Mouse (Mus musculus): Measurements from ENCODE around the gene Gpr27. TPM values are rescaled to one million over a fixed set of nuclear protein-coding genes. Genes with fewer than 3 reads are reported as not detected.
A peak's percentile ranks its signal among the peaks of the same experiment; 100 is the strongest.

The Gpr27 gene
- polyA plus RNA-seq, 1 experiment from 2014 or later = not detected

- Histone ChIP-seq H3K4me3 (ENCODE audit: inconsistent target) (peak within 1 kb of the TSS; percentile 73), H3K27ac (peak within 1 kb of the TSS; percentile 59)
Observed at GRCm38 (mm10) chr6:99666318-99667171, 25.9 kb upstream of the Gpr27 start, which contains the start of the genes Eif4e3 and Gm20696. Eif4e3 (minus strand) TSS chr6:99666771. Gm20696 (minus strand) TSS chr6:99666797.

DNA sequence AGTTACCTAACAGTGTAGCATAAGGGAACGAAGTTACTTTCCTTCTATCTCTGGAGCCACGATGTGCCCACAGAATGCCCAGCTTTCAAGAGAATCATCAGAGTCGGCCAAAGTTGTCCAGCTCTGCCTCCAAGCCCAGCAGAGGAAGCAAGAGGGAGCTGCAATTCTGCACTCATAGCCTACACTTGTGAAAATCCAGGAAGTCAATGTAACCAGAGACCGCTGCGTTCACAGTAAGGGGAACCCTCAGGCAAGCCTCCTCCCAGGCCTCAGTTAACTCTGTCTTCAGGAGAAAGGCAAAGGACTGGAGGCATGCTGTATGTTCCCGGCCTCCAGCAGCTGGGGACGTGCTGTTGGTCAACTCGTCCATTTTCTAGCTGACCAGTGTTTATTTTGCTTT lies 25.2 kb upstream of the Gpr27 start:
- Histone ChIP-seq H3K4me3 (ENCODE audit: inconsistent target) (peak overlapping the region; percentile 57), H3K36me3 (ENCODE audit: inconsistent target) (no peaks in the 10 kb centered on the region), H3K27ac (peak overlapping the region; percentile 59), H3K79me2 (ENCODE audit: inconsistent target) (peaks cover 31% of the 10 kb centered on the region)
- 3% methylated on average over 8 of the region's 8 CpGs for WGBS (ENCODE audit: missing documents)

More at GRCm38 (mm10) chr6:99666318-99667171, 25.9 kb upstream of the Gpr27 start, which contains the start of the genes Eif4e3 and Gm20696:
- WGBS (ENCODE audit: missing documents) = under 1% methylated on average over 69 of the region's 75 CpGs
- peaks cover 38% of the 10 kb centered on the region for H3K79me2 ChIP-seq (ENCODE audit: inconsistent target)
- H3K36me3 ChIP-seq (ENCODE audit: inconsistent target) = no peaks in the 10 kb centered on the region

GRCm38 (mm10) chr6:99669481-99670325 lies 22.8 kb upstream of the Gpr27 start:
- peaks cover 7% of the 10 kb centered on the region for H3K79me2 ChIP-seq (ENCODE audit: inconsistent target)
- WGBS (ENCODE audit: missing documents) = 84% methylated on average over 4 of the region's 5 CpGs
- H3K36me3 ChIP-seq (ENCODE audit: inconsistent target) = no peaks in the 10 kb centered on the region
- no peak overlapping the region for H3K27ac ChIP-seq
- no peak overlapping the region for H3K4me3 ChIP-seq (ENCODE audit: inconsistent target)

GRCm38 (mm10) chr6:99670481-99671119 lies 21.9 kb upstream of the Gpr27 start:
- Histone ChIP-seq H3K27ac (no peak overlapping the region), H3K79me2 (ENCODE audit: inconsistent target) (no peaks in the 10 kb centered on the region), H3K36me3 (ENCODE audit: inconsistent target) (no peaks in the 10 kb centered on the region), H3K4me3 (ENCODE audit: inconsistent target) (no peak overlapping the region)
- 84% methylated on average over 7 of the region's 7 CpGs for WGBS (ENCODE audit: missing documents)

- H3K27ac ChIP-seq = no peak overlapping the region
- no peaks in the 10 kb centered on the region for H3K36me3 ChIP-seq (ENCODE audit: inconsistent target)
- no peaks in the 10 kb centered on the region for H3K79me2 ChIP-seq (ENCODE audit: inconsistent target)
- 61% methylated on average over 3 of the region's 3 CpGs for WGBS (ENCODE audit: missing documents)
- H3K4me3 ChIP-seq (ENCODE audit: inconsistent target) = no peak overlapping the region
Observed at GRCm38 (mm10) chr6:99671768-99672167, 20.7 kb upstream of the Gpr27 start.

DNA sequence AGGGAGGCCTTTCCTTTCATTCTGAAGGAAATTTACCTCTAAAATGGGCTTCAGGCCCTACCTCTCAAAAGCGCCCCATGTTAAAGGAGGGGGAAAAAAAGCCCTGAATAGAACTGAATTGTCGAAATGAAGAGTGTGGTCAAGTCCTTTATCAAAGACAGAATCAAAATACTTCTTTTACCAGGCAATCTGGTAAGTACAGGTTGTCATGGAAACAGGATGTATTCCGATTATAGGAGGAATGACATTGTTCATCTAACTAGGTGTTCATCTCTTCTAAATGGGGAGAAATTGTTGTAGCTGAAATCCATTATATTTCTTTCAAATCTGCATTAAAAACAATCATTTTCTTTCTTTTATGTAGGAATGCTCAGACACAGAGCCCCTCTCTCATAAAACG lies 18.0 kb upstream of the Gpr27 start:
- Histone ChIP-seq H3K36me3 (ENCODE audit: inconsistent target) (no peaks in the 10 kb centered on the region), H3K79me2 (ENCODE audit: inconsistent target) (no peaks in the 10 kb centered on the region), H3K4me3 (ENCODE audit: inconsistent target) (no peak overlapping the region), H3K27ac (no peak overlapping the region)
- WGBS (ENCODE audit: missing documents) = 91% methylated on average over 4 of the region's 4 CpGs

DNA sequence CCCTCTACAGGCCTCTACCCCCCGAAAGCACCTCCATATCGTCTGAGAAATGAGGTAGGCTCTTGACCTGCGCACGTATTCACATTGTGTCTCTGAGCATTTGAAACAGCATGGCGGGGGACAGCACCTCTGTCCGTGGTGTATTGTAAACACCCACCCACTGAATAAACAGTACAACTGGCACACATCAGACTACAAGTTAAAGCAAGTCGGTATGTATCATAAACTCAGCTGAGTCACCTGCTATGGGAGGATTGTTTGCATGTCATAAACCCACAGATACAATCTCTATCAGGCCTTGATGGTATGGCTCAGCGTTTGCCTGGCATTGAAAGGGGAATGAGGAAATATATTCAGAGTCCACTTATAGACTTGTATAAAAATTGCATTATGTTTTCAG lies 15.2 kb upstream of the Gpr27 start:
- Histone ChIP-seq H3K79me2 (ENCODE audit: inconsistent target) (no peaks in the 10 kb centered on the region), H3K4me3 (ENCODE audit: inconsistent target) (no peak overlapping the region), H3K36me3 (ENCODE audit: inconsistent target) (no peaks in the 10 kb centered on the region), H3K27ac (no peak overlapping the region)
- WGBS (ENCODE audit: missing documents) = 82% methylated on average over 8 of the region's 8 CpGs

GRCm38 (mm10) chr6:99678108-99678507 lies 14.4 kb upstream of the Gpr27 start:
- WGBS (ENCODE audit: missing documents) = 92% methylated on average over 7 of the region's 11 CpGs
- no peaks in the 10 kb centered on the region for H3K79me2 ChIP-seq (ENCODE audit: inconsistent target)
- H3K4me3 ChIP-seq (ENCODE audit: inconsistent target) = no peak overlapping the region
- H3K27ac ChIP-seq = no peak overlapping the region
- H3K36me3 ChIP-seq (ENCODE audit: inconsistent target) = no peaks in the 10 kb centered on the region

- no peak overlapping the region for H3K27ac ChIP-seq
- 94% methylated on average over 5 of the region's 5 CpGs for WGBS (ENCODE audit: missing documents)
Observed at GRCm38 (mm10) chr6:99683974-99684373, 8.5 kb upstream of the Gpr27 start.

GRCm38 (mm10) chr6:99684899-99685298 lies 7.6 kb upstream of the Gpr27 start:
- H3K36me3 ChIP-seq (ENCODE audit: inconsistent target) = no peaks in the 10 kb centered on the region
- 55% methylated on average over 5 of the region's 5 CpGs for WGBS (ENCODE audit: missing documents)

More at GRCm38 (mm10) chr6:99683974-99684373, 8.5 kb upstream of the Gpr27 start:
- Histone ChIP-seq H3K79me2 (ENCODE audit: inconsistent target) (no peaks in the 10 kb centered on the region), H3K36me3 (ENCODE audit: inconsistent target) (no peaks in the 10 kb centered on the region), H3K4me3 (ENCODE audit: inconsistent target) (no peak overlapping the region)

GRCm38 (mm10) chr6:99688513-99688912 lies 4.0 kb upstream of the Gpr27 start:
- no peak overlapping the region for H3K4me3 ChIP-seq (ENCODE audit: inconsistent target)
- H3K79me2 ChIP-seq (ENCODE audit: inconsistent target) = no peaks in the 10 kb centered on the region
- 87% methylated on average over 6 of the region's 6 CpGs for WGBS (ENCODE audit: missing documents)
- no peaks in the 10 kb centered on the region for H3K36me3 ChIP-seq (ENCODE audit: inconsistent target)
- H3K27ac ChIP-seq = no peak overlapping the region

More at GRCm38 (mm10) chr6:99684899-99685298, 7.6 kb upstream of the Gpr27 start:
- no peak overlapping the region for H3K4me3 ChIP-seq (ENCODE audit: inconsistent target)
- no peak overlapping the region for H3K27ac ChIP-seq
- no peaks in the 10 kb centered on the region for H3K79me2 ChIP-seq (ENCODE audit: inconsistent target)

DNA sequence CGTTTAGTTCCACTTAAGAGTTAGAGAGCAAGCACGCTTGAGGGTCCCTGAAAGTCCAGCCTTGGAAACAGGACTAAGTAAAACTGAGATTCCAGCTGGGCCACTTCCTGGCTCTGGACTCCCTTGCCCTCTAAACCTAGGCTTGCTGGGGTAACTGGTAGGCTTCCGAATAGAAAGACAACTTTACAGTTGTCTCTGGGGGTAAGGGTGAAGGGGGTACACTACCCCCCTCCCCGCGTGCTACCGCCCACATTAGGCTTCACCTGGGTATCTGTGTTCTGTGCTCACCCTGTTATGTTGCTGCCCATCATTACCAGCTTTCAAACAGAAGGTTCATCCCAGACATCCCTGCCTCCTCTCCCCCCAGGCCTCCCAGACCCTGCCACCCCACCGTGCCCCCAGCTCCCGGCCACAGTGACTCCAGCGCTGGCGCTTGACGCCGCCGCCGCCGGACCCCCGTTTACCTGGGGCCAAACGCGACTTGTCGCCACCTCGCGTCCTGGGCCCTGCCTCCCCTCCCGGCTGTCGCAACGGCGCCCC lies 743 bp upstream of the Gpr27 start:
- H3K36me3 ChIP-seq (ENCODE audit: inconsistent target) = no peaks in the 10 kb centered on the region
- no peak overlapping the region for H3K27ac ChIP-seq
- H3K79me2 ChIP-seq (ENCODE audit: inconsistent target) = no peaks in the 10 kb centered on the region
- H3K4me3 ChIP-seq (ENCODE audit: inconsistent target) = no peak overlapping the region
- WGBS (ENCODE audit: missing documents) = 21% methylated on average over 15 of the region's 25 CpGs

DNA sequence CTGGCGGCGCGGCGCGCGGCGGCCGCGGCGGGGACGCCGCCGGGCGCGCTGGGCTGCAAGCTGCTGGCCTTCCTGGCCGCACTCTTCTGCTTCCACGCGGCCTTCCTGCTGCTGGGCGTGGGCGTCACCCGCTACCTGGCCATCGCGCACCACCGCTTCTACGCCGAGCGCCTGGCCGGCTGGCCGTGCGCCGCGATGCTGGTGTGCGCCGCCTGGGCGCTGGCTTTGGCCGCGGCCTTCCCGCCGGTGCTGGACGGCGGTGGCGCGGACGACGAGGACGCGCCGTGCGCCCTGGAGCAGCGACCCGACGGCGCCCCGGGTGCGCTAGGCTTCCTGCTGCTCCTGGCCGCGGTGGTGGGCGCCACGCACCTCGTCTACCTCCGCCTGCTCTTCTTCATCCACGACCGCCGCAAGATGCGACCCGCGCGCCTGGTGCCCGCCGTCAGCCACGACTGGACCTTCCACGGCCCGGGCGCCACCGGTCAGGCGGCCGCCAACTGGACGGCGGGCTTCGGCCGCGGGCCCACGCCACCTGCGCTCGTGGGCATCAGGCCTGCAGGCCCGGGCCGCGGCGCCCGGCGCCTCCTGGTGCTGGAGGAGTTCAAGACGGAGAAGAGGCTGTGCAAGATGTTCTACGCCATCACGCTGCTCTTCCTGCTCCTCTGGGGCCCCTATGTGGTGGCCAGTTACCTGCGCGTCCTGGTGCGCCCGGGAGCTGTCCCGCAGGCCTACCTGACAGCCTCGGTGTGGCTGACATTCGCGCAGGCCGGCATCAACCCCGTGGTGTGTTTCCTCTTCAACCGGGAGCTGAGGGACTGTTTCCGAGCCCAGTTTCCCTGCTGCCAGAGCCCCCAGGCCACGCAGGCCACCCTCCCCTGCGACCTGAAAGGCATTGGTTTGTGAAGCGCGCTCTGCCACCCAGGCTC lies 700 bp downstream of the Gpr27 start:
- Histone ChIP-seq H3K27ac (no peak overlapping the region), H3K4me3 (ENCODE audit: inconsistent target) (no peak overlapping the region), H3K79me2 (ENCODE audit: inconsistent target) (no peaks in the 10 kb centered on the region), H3K36me3 (ENCODE audit: inconsistent target) (no peaks in the 10 kb centered on the region)
- WGBS (ENCODE audit: missing documents) = 6% methylated on average over 109 of the region's 110 CpGs
